Mouse (Mus musculus): ENCODE data around the gene Zfp369.
A peak's percentile ranks its signal among the peaks of the same experiment; 100 is the strongest.

- TF ChIP-seq GATA1 (IDR thresholded peaks at IDR 0.05; ENCODE audit: low read length) (0 out of 2 replicates have a peak, but pooled peaks have one; percentile 9), TAL1 (IDR thresholded peaks at IDR 0.05; ENCODE audit: low read length) (no peak)
Measured at GRCm38 (mm10) chr13:65241099-65241626, 37.5 kb upstream of the Zfp369 start.
